Mouse (Mus musculus): ENCODE results near the gene Gm21760.
"Not testable (repeated sequence)": the region's sequence is repeated elsewhere in the genome, so short reads cannot be mapped to it uniquely, and the experiment has no call there.

Gm21760 gene

GRCm38 (mm10) chrY:80133479-80133878 lies at the start of gene Gm21760:
TSS of gene Gm21760 (plus strand) at chrY:80133779.
- DNase-seq (ENCODE audit: low read depth in 1 of 2, low spot score in 2 of 2), result not testable (repeated sequence)

All from monocyte, adult 2 months (primary cell).